Mouse (Mus musculus): ENCODE results near the gene Mob3a. TPM values are rescaled to one million over a fixed set of nuclear protein-coding genes. Genes with fewer than 3 reads are reported as not detected.

The Mob3a gene
- total RNA-seq (2021): 10 to 100 TPM; 14.0 TPM

DNA sequence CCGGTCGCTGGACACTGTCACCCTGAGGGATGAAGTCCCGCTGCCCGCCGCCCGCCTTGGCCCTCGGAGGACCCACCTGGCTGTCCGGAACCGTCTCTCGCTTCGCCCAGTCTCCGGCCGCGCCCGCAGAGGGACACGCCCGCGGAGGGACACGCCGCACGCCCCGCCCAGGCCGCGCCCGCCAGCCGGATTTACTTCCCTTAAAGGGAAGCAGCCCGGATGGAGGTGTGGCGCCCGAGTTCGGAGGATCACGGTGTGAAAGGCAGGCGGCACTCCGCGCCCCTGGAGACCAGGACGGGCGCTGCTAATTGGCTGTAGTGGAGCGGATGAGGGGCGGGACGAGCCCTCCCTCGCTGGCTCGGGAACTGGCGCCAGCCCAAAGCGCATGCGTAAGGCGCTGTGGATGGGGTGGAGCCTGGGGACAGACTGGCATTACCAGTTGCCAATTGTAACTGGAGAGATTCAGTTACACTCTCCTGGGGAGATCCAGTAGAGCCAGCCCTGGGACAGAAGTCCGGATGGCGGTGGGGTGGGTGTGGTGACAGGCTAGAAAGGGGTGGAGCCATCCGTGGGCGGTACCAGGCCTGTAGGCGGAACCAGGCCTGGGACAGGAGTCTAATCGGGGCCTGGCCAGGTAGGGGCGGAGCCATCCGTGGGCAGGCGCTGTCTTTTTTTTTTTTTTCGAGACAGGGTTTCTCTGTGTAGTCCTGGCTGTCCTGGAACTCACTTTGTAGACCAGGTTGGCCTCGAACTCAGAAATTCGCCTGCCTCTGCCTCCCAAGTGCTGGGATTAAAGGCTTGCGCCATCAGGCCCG is at the start of gene Mob3a, which contains the start of gene Izumo4:
Gene Mob3a (minus strand): TSS at position 257 of the 815 bp plus-strand sequence.
Gene Izumo4 (plus strand): TSS at position 464 of the 815 bp plus-strand sequence.
- intact Hi-C loops (cut with DNase I): loop anchor here (5.0 kb wide), 1 partner anchor 45 kb away; the partner anchor contains the start of gene Btbd2
- peak; percentile 99 to 100 for DNase-seq (ENCODE audit: low spot score in 2 of 2)

DNA sequence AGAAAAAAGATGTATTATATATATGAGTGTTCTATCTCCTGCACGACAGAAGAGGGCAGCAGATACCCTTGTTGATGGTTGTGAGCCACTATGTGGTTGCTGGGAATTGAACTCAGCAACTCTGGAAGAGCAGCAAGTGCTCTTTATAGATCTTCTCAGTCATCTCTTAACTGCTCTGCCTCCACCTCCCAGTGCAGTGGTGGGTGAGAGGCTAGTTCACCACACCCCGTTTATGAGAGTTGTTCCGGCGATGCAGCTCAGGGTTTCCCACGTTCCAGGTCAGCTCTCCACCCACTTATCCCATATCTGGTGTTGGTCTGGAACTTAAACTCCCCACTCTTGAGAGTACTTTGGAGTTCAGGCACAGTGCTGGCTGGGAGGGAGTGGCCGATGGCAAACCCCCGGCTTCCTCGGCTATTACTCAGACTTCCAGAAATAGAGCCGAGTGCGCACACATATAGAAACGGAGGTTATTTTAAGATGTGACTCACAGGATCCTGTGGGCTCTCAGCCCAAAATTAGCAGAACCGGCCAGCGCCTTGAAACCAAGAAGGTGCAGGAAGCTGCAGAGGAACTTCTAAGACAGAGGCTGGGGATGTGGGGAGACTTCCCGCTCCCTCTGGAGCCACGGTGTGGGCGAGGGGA is 49.5 kb upstream of the Mob3a start:
- DNase-seq (ENCODE audit: low spot score in 2 of 2): peak; percentile 76 to 77
- intact Hi-C loops (cut with DNase I): loop anchor here (10.0 kb wide), 1 partner anchor 243 kb away; no protein-coding TSS in a partner anchor

DNA sequence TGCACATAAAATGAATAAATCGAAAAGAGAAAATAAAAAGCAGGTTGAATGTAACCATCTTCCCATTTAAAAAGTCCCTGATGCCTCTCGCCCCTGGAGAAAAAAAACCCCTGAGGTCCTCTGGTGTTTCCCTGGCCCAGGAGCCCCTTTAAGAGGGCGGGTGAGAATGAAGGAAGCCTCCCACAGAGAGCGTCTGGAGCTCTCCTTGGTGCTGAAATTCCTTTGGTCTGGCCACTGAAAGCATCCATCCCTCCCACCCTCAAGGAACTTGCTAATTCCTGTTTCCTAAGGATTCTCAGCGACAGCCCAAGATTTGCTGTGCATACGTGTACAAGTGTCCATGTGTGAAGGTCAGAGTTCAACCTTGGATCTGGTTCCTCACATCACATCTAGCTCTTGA is 46.8 kb upstream of the Mob3a start:
- intact Hi-C loops (cut with DNase I): loop anchor here (5.0 kb wide), 1 partner anchor 34 kb away; no protein-coding TSS in a partner anchor
- DNase-seq (ENCODE audit: low spot score in 2 of 2): no peak

DNA sequence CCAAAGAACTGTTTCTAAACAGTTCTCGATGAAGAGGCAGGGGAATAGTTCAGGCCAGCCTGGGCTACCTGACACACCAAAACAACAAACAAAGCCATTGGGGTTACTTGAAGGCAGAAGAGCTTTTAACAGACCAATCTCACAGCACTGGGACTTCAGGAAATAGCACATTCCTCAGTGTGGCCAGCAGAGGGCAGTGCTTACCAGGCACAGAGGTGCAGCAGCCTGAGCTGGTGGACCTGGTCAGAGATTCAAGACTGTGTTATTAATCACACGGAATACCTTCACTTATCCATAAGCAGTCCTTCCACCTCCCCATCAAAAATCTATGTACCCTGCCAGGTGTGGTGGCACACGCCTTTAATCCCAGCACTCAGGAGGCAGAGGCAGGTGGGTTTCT is 45.6 kb upstream of the Mob3a start:
- intact Hi-C loops (cut with DNase I): loop anchor here (2.0 to 5.0 kb wide), 2 partner anchors 35 to 133 kb away; no protein-coding TSS in a partner anchor
- DNase-seq (ENCODE audit: low spot score in 2 of 2): peak; percentile 72 to 74

DNA sequence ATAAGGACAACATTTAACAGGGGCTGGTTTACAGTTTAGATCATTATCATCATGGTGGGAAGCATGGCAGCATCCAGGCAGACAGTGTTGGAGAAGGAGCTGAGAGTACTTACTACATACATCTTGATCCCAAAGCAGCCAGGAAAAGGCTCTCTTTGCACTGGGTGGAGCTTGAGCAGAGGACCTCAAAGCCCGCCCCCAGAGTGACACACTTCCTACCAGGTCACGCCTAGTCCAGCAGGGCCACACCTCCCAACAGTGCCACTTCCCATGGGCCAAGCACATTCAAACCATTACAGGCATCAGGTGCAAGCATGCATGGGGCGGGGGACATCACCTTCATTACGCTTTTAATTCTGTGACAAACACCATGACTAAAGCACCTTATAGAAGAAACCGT is 42.5 kb upstream of the Mob3a start:
- DNase-seq (ENCODE audit: low spot score in 2 of 2): no peak
- intact Hi-C loops (cut with DNase I): no loop called here

DNA sequence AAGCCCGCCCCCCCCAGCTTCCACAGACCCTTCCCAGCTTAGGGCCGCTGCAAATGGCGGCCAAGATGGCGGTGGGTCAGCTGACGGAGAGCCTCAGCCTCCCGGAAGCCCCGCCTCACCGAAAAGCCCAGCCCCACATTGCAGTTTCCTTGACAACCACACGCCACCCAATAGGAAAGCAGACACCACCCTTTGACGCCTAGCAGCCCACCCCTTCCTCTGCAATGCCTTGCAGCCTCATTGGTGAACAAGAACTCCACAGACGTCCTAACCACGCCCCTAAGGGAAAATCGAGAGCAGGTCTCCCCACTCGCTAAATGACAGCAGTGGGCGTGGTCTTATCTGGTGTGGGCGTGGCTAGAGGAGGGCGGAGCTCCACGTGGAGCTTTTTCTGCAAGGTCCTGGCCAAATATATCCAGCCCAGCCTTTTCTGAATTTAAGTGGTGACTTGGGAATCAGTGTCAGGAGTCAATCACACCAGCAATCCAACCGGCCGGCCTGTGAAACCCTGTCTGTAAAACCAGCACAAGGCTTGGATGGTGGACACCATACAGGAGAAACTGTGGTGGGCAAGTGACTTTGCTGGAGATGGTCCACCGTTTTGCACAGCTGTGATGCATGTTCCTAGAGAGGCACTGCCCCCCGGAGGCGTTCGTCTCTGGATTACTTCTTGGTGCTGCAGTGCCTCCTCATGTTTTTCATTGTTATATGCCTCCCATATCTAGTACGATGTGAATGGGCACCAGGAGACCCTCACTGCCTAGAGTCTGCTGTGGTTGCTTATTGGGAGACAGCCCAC is 40.6 kb upstream of the Mob3a start, which contains the start of gene Ap3d1:
Gene Ap3d1 (minus strand): TSS at position 85 of the 799 bp plus-strand sequence.
- intact Hi-C loops (cut with DNase I): no loop called here
- peak; percentile 94 to 95 for DNase-seq (ENCODE audit: low spot score in 2 of 2)

DNA sequence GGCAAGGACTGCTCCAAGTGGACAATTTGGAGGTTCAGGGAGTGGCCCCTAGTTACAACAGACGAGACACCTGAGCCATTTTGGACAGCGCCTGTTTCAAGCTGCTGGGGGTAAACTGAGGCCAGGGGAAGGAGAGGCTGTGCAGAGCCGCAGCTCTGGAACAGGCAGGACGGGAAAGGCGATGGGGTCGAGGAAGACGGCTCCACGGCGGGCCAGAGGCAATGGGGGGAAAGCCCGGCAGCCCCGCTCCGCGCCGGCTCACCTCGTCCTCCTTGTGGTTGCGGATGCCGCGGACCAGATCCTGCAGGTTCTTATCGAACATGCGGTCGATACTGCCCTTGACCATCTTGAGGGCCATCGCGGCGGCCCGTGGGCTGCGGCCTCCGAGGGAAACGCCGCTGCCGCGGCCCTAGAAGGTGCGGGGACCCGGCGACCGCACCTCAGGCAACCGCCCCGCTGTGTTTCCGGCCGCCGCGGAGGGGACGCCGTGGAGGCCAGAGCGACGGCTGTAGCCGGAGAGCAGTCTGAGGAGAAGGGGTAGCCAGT is 39.9 kb upstream of the Mob3a start:
- DNase-seq (ENCODE audit: low spot score in 2 of 2): peak; percentile 32 to 44
- intact Hi-C loops (cut with DNase I): no loop called here

DNA sequence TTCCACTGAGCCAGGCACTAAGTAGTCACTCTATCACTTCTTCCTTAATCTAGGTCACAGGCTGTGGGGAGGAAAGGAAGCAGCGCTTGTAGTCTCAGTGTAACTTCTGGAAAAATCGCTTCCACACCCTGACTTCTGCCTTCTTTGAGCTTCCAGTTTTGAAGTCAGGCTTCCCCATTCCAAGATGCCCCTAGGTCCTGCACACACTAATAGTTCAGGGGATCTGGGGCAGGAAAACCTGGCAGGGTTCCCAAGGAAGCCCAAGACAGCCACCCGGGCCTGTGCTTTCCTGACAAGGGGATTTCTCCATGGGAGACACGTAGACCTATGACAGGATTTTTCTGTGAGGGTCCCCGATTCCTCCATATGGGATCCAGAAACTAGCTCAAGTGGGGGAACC is 39.4 kb upstream of the Mob3a start:
- intact Hi-C loops (cut with DNase I): no loop called here
- DNase-seq (ENCODE audit: low spot score in 2 of 2): no peak

DNA sequence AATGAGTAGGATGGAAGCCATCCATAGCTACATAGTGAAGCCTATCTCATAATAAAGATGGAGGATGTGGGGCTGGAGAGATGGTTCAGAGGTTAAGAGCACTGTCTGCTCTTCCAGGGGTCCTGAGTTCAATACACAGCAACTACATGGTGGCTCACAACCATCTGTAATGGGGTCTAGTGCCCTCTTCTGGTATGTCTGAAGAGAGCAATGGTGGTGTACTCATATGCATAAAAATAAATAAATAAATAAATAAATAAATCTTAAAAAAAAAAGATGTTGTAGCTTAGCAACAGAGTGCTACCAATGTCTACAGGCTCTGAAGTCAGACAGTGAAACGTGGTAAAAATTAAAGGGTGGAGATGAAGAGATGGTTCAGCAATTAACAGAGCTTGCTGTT is 36.9 kb upstream of the Mob3a start:
- intact Hi-C loops (cut with DNase I): no loop called here
- no peak for DNase-seq (ENCODE audit: low spot score in 2 of 2)

DNA sequence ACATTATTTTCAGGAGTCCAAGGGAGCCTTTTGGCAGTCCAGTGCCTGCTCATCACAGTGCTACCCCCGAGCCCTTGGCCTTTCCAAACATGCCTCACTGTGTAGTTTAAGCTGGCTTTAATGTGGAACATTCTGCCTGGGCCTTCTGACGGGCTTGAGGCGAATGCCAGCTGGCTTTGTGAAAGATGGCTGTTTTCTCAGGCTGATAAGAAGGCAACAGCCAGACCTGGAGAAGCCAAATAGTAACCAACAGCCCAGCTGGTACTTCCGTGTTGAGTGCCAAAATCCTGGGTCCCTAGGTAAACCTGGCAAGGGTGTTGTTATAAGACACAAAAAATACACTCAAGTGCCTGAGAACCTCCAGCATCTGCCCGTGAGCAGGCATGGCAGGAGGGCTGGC is 35.0 kb upstream of the Mob3a start:
- DNase-seq (ENCODE audit: low spot score in 2 of 2): no peak
- intact Hi-C loops (cut with DNase I): no loop called here

DNA sequence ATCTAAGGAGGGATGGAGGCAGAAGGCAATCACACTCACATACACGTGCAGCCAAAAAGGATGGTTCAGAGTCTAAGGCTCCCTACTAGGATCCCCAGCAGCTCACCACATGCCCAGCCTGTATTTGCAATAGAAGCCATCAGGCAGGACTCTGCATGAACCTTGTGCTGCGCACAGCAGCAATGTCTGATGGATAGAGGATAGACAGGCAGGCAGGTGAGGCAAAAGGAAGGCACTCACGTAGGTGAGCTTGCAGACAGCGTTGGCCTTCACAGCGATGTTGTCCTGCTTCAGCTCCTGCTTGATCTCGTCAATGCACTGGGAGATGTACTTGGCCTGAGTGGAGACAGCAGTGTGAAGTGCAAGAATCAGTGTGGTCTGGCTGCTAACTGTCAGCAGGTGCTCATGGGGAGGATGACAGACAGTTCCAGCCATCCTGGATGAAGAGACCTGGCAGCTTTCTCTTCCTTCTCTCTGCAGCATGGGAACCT is 30.9 kb upstream of the Mob3a start:
- intact Hi-C loops (cut with DNase I): no loop called here
- DNase-seq (ENCODE audit: low spot score in 2 of 2): no peak

DNA sequence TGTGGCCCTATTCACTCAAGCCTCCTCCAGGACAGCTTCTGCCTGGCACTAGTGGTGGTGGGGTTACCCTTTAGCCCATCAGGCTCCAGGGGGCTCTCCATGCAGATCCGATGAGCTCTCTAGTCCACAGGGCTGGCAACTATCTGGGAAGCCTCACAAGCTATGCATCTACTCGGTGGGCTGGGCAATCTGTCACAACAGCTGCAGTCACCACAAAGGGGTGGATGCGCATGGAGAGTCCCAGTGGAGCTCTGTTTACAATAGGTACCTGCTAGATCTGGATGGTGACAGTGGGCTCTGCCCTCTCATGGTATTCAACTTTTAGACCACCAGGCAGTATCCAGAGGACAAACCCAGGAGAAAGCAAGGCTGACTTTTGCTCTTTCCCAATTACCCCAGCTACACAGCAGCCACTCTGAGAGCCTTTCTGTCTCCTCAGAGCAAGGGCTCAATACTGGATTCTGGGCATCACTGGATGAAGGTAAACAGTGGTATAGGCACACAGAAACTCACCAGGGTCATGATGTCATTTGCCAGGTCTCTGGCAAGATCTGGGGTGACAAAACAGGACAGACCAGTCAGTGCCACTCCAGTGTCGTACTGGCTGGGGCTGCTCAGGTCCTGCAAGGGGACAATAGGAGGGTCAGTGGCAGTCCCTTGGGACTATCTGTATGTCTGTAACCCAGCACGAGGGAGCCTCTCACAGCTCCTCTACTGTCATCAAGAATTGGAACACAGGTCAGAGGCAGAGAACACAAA is 25.8 kb upstream of the Mob3a start:
- intact Hi-C loops (cut with DNase I): no loop called here
- DNase-seq (ENCODE audit: low spot score in 2 of 2): no peak

DNA sequence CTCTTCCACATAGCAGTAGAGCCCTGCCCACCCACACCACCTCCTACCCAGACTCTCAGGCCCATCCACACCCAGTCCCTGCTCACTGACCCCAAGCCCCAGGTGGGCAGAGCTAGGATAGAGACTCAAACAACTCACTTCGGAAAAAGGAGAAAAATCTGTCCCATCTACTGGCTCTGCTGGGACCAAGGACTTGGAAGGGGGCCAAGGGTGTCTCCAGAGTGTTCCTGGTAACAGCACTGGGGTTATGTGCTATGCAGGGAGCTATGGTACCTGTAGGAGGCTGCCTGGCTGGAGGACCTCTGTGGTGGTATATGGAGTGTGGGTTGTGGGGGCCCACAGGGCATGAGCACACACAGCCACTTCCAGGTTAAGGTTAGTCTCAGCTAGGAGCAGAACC is 15.5 kb upstream of the Mob3a start:
- DNase-seq (ENCODE audit: low spot score in 2 of 2): no peak
- intact Hi-C loops (cut with DNase I): no loop called here

DNA sequence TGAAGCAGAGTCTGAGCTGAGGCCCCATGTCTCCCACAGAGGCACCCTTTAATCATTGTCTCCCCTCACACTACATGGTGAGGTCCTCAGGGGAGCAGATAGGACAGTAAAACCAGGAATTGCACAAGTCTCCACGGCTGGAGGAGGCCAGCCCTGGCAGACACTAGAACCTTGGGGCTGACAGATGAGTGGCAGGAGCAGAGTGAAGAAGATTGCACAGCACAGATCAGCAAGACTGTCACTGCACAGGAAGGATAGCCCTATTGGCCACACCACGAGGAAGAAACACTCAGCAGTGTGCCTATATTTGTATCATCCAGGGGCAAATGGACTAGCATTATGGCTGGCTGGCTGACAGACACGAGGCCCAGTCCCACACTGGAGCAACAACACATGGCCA is 9.1 kb upstream of the Mob3a start:
- DNase-seq (ENCODE audit: low spot score in 2 of 2): no peak
- intact Hi-C loops (cut with DNase I): no loop called here

DNA sequence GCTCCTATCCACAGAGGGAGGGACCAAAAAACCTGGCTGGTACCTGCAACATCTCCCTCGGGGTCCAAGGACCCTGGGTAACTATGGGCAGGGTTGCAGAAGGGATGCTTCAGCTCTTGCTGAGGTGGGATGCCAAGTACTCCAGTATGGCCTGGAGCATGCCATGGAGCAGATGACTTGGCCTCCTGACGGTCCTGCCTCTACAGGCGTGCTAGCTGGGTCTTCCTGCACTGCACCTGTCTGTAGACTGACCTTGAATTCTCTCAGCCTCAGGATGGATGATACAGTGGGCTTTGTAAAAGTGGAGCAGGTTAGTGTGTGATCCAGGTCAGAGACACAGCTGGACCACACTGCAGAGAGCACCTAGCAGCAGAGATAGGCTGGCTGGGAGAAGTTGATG is 3.7 kb upstream of the Mob3a start:
- intact Hi-C loops (cut with DNase I): no loop called here
- DNase-seq (ENCODE audit: low spot score in 2 of 2): no peak

DNA sequence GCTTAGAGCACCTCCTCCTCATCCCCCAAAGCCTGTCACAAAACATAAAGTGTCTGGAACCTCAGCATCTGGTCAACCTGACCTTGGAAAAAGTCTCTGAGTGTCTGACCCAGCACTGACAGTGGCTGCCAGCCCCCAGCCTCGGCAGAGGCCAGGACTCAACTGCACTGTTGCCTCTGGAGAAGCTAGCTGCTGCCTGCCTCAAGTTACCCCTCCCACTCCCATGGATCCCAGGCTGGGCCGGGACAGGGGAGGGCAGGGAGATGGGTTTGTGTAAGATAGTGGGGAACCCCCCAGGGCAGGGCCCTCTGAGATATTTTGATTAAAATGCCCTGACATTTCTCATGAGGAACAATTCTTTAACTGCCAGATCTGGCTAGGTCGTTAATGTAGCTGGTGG is 3.3 kb upstream of the Mob3a start:
- DNase-seq (ENCODE audit: low spot score in 2 of 2): no peak
- intact Hi-C loops (cut with DNase I): no loop called here

DNA sequence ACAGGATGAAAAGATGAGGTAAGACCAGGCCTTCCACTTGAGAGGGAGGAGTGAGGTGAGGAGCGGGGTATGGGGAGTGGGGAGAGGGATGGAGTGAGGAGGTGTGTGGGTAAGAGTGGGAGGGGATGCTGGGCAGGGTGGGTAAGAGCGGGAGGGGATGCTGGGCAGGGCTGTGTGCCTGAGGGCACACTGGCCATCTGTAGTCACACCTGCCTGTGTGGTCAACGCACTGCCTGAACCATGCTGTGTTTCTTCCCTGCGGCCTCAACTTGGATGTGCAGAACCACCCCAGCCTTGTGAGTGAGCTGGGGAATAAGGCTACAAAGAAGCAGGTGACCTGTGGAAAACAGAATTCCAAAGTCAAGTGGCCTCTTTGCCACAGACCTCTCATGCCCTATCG is 2.6 kb upstream of the Mob3a start:
- intact Hi-C loops (cut with DNase I): loop anchor here (5.0 kb wide), 1 partner anchor 47 kb away; the partner anchor contains the start of gene Btbd2
- no peak for DNase-seq (ENCODE audit: low spot score in 2 of 2)

DNA sequence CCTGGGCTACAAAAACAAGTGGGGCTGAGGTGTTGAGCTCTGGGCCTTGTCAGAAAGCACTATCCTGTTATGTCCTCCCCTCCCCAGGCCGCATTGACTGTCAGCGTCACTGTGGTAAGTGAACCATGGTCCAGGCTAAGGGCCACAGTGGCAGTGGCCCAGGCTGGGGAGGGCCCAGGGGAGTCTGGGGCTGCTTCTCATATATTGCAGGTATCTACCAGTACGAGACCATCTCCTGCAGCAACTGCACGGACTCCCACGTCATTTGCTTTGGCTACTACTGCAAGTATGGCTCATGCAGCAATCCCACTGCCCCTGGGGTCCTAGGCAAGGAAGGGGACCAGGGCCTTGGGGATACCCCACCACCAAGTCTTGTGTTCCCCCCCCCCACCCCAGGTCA is 1.9 kb upstream of the Mob3a start:
- DNase-seq (ENCODE audit: low spot score in 2 of 2): no peak
- intact Hi-C loops (cut with DNase I): loop anchor here (5.0 kb wide), 1 partner anchor 46 kb away; the partner anchor contains the start of gene Btbd2

Measured in left cerebral cortex, postnatal 36 days (tissue).